Mouse (Mus musculus): ENCODE measurements around the gene Heatr5a. TPM values are rescaled to one million over a fixed set of nuclear protein-coding genes. Genes with fewer than 3 reads are reported as not detected.

Gene Heatr5a
- 6.3 and 8.2 TPM in 2 replicates for polyA plus RNA-seq (2012; rRNA removed)

GRCm38 (mm10) chr12:51971070-51971664 is at the start of gene Heatr5a:
Heatr5a (minus strand) TSS chr12:51971321.
- H3K4me3 ChIP-seq (ENCODE audit: insufficient read depth, low read length): peak within 1 kb of the TSS; percentile 73
- peak within 1 kb of the TSS; percentile 50; the same call in 1 of the 2 replicates for H3K27ac ChIP-seq (ENCODE audit: insufficient read depth, low read length)
- no peaks in the 10 kb centered on the region for H3K4me1 ChIP-seq (ENCODE audit: control insufficient read depth, insufficient read depth, low read length)
- TF ChIP-seq POLR2A (IDR thresholded peaks at IDR 0.05; ENCODE audit: extremely low read depth, insufficient read depth, low read length) (0 out of 2 replicates have a peak, but pooled peaks have one; percentile 20), CTCF (IDR thresholded peaks at IDR 0.05; ENCODE audit: extremely low read depth, insufficient read depth, low read length) (no peak)

- Histone ChIP-seq H3K4me1 (ENCODE audit: control insufficient read depth, insufficient read depth, low read length) (no peaks in the 10 kb centered on the region; the same call in 1 of the 2 replicates), H3K4me3 (ENCODE audit: insufficient read depth, low read length) (no peak overlapping the region), H3K27ac (ENCODE audit: insufficient read depth, low read length) (no peak overlapping the region)
- TF ChIP-seq POLR2A (IDR thresholded peaks at IDR 0.05; ENCODE audit: extremely low read depth, insufficient read depth, low read length) (no peak), CTCF (IDR thresholded peaks at IDR 0.05; ENCODE audit: extremely low read depth, insufficient read depth, low read length) (no peak)
These were observed 43.4 kb upstream of the Heatr5a start for GRCm38 (mm10) chr12:52014494-52015029.

GRCm38 (mm10) chr12:52014044-52014443 is 42.9 kb upstream of the Heatr5a start:
- no peaks in the 10 kb centered on the region; the same call in 1 of the 2 replicates for H3K4me1 ChIP-seq (ENCODE audit: control insufficient read depth, insufficient read depth, low read length)
- TF ChIP-seq POLR2A (IDR thresholded peaks at IDR 0.05; ENCODE audit: extremely low read depth, insufficient read depth, low read length) (no peak), CTCF (IDR thresholded peaks at IDR 0.05; ENCODE audit: extremely low read depth, insufficient read depth, low read length) (no peak)
- H3K27ac ChIP-seq (ENCODE audit: insufficient read depth, low read length): no peak overlapping the region
- no peak overlapping the region for H3K4me3 ChIP-seq (ENCODE audit: insufficient read depth, low read length)

GRCm38 (mm10) chr12:52013274-52013673 is 42.2 kb upstream of the Heatr5a start:
- TF ChIP-seq POLR2A (IDR thresholded peaks at IDR 0.05; ENCODE audit: extremely low read depth, insufficient read depth, low read length): no peak
- TF ChIP-seq CTCF (IDR thresholded peaks at IDR 0.05; ENCODE audit: extremely low read depth, insufficient read depth, low read length): no peak
- Histone ChIP-seq H3K4me1 (ENCODE audit: control insufficient read depth, insufficient read depth, low read length) (no peaks in the 10 kb centered on the region; the same call in 1 of the 2 replicates), H3K27ac (ENCODE audit: insufficient read depth, low read length) (no peak overlapping the region), H3K4me3 (ENCODE audit: insufficient read depth, low read length) (no peak overlapping the region)

- no peak overlapping the region for H3K4me3 ChIP-seq (ENCODE audit: insufficient read depth, low read length)
- no peaks in the 10 kb centered on the region; the same call in 1 of the 2 replicates for H3K4me1 ChIP-seq (ENCODE audit: control insufficient read depth, insufficient read depth, low read length)
- no peak overlapping the region for H3K27ac ChIP-seq (ENCODE audit: insufficient read depth, low read length)
- TF ChIP-seq POLR2A (IDR thresholded peaks at IDR 0.05; ENCODE audit: extremely low read depth, insufficient read depth, low read length) (no peak), CTCF (IDR thresholded peaks at IDR 0.05; ENCODE audit: extremely low read depth, insufficient read depth, low read length) (no peak)
These were observed 41.0 kb upstream of the Heatr5a start for GRCm38 (mm10) chr12:52012159-52012558.

- H3K27ac ChIP-seq (ENCODE audit: insufficient read depth, low read length): no peak overlapping the region
These were observed 39.5 kb upstream of the Heatr5a start for GRCm38 (mm10) chr12:52010630-52010961.

GRCm38 (mm10) chr12:52009928-52010629 is 39.0 kb upstream of the Heatr5a start:
- no peak for TF ChIP-seq POLR2A (IDR thresholded peaks at IDR 0.05; ENCODE audit: extremely low read depth, insufficient read depth, low read length)
- H3K4me1 ChIP-seq (ENCODE audit: control insufficient read depth, insufficient read depth, low read length): no peaks in the 10 kb centered on the region; the same call in 1 of the 2 replicates
- peak overlapping the region; percentile 34 for H3K4me3 ChIP-seq (ENCODE audit: insufficient read depth, low read length)
- H3K27ac ChIP-seq (ENCODE audit: insufficient read depth, low read length): no peak overlapping the region

More at GRCm38 (mm10) chr12:52010630-52010961, 39.5 kb upstream of the Heatr5a start:
- TF ChIP-seq POLR2A (IDR thresholded peaks at IDR 0.05; ENCODE audit: extremely low read depth, insufficient read depth, low read length) (no peak), CTCF (IDR thresholded peaks at IDR 0.05; ENCODE audit: extremely low read depth, insufficient read depth, low read length) (no peak)
- Histone ChIP-seq H3K4me1 (ENCODE audit: control insufficient read depth, insufficient read depth, low read length) (no peaks in the 10 kb centered on the region; the same call in 1 of the 2 replicates), H3K4me3 (ENCODE audit: insufficient read depth, low read length) (peak overlapping the region; percentile 34)

- no peaks in the 10 kb centered on the region; the same call in 1 of the 2 replicates for H3K4me1 ChIP-seq (ENCODE audit: control insufficient read depth, insufficient read depth, low read length)
- TF ChIP-seq POLR2A (IDR thresholded peaks at IDR 0.05; ENCODE audit: extremely low read depth, insufficient read depth, low read length): no peak
- no peak for TF ChIP-seq CTCF (IDR thresholded peaks at IDR 0.05; ENCODE audit: extremely low read depth, insufficient read depth, low read length)
- peak overlapping the region; percentile 92 for H3K4me3 ChIP-seq (ENCODE audit: insufficient read depth, low read length)
- H3K27ac ChIP-seq (ENCODE audit: insufficient read depth, low read length): no peak overlapping the region
These were observed 35.5 kb upstream of the Heatr5a start for GRCm38 (mm10) chr12:52006633-52006994.

GRCm38 (mm10) chr12:52005877-52006632 is 34.9 kb upstream of the Heatr5a start, which contains the start of gene Dtd2:
Dtd2 (minus strand) TSS chr12:52006501.
- TF ChIP-seq POLR2A (IDR thresholded peaks at IDR 0.05; ENCODE audit: extremely low read depth, insufficient read depth, low read length): peak; percentile 98
- TF ChIP-seq CTCF (IDR thresholded peaks at IDR 0.05; ENCODE audit: extremely low read depth, insufficient read depth, low read length): no peak
- H3K4me3 ChIP-seq (ENCODE audit: insufficient read depth, low read length): peak within 1 kb of the TSS; percentile 92
- H3K27ac ChIP-seq (ENCODE audit: insufficient read depth, low read length): peak within 1 kb of the TSS; percentile 31; the same call in 1 of the 2 replicates
- no peaks in the 10 kb centered on the region; the same call in 1 of the 2 replicates for H3K4me1 ChIP-seq (ENCODE audit: control insufficient read depth, insufficient read depth, low read length)
